Mouse (Mus musculus) lung, embryonic 15.5 days (tissue): ENCODE data around the gene Ccl25. TPM values are rescaled to one million over a fixed set of nuclear protein-coding genes. Genes with fewer than 3 reads are reported as not detected.
"Not testable (repeated sequence)": the region's sequence is repeated elsewhere in the genome, so short reads cannot be mapped to it uniquely, and the experiment has no call there.

Experiments
- ATAC-seq: fragments of 200-750 bp; cut with Nextera tagmentation; 2 replicates; pipeline ENCODE4 v1.8.0; 2017; ENCODE audit warnings: moderate number of reproducible peaks, borderline replicate concordance; ENCODE audit not compliant: low FRiP score, low TSS enrichment; ENCODE audit errors: extremely low read depth
- H3K27ac ChIP-seq: fragments of 300-500 bp; sonication (generic); 2 replicates; pipeline ENCODE4 v1.5.1; 2015; ENCODE audit warnings: moderate library complexity, mild to moderate bottlenecking, inconsistent platforms
- H3K27me3 ChIP-seq: fragments of 300-500 bp; sonication (generic); 2 replicates; pipeline ENCODE4 v1.6.1; 2015; ENCODE audit warnings: inconsistent platforms
- H3K36me3 ChIP-seq: fragments of 300-500 bp; sonication (generic); 2 replicates; pipeline ENCODE4 v1.6.1; 2015; ENCODE audit warnings: inconsistent platforms
- H3K4me1 ChIP-seq: fragments of 300-500 bp; sonication (generic); 2 replicates; pipeline ENCODE4 v1.6.1; 2015; ENCODE audit warnings: inconsistent platforms
- H3K4me2 ChIP-seq: fragments of 300-500 bp; sonication (generic); 2 replicates; pipeline ENCODE4 v1.6.1; 2015; ENCODE audit warnings: inconsistent platforms, mild to moderate bottlenecking, moderate library complexity
- H3K4me3 ChIP-seq: fragments of 300-500 bp; sonication (generic); 2 replicates; pipeline ENCODE4 v1.5.1; 2015; ENCODE audit warnings: mild to moderate bottlenecking, inconsistent platforms
- H3K9ac ChIP-seq: fragments of 300-500 bp; sonication (generic); 2 replicates; pipeline ENCODE4 v1.6.1; 2015; ENCODE audit warnings: inconsistent platforms
- H3K9me3 ChIP-seq: fragments of 300-500 bp; sonication (generic); 2 replicates; pipeline ENCODE4 v1.6.1; 2016; ENCODE audit warnings: inconsistent platforms
- WGBS: fragments of 180-500 bp; shearing (Covaris S2); methylation state at CpG from one replicate; pipeline ENCODE4 v1.1.7; 2015; 5-methylcytosine and 5-hydroxymethylcytosine counted together
- polyA plus RNA-seq: library from polyadenylated mRNA; unstranded; fragments of >200 nt; fragmentation: Nextera tagmentation; extraction: Ambion mirVana; gene quantifications from 2 replicates; pipeline ENCODE4 v1.2.1, GENCODE M21; 2015

The Ccl25 gene
- polyA plus RNA-seq, 1 experiment from 2014 or later, result 30.8 TPM

GRCm38 (mm10) chr8:4372657-4373056, 47.6 kb downstream of the Ccl25 start:
- no peaks in the 10 kb centered on the region for H3K9me3 ChIP-seq
- no peaks in the 10 kb centered on the region for H3K27me3 ChIP-seq
- ATAC-seq, result no peak
- H3K9ac ChIP-seq, result no peak overlapping the region
- H3K4me2 ChIP-seq, result no peak overlapping the region
- no peaks in the 10 kb centered on the region for H3K4me1 ChIP-seq
- no peaks in the 10 kb centered on the region for H3K36me3 ChIP-seq
- H3K4me3 ChIP-seq, result no peak overlapping the region
- 67% methylated on average over 2 of the region's 2 CpGs for WGBS
- H3K27ac ChIP-seq, result no peak overlapping the region

GRCm38 (mm10) chr8:4401442-4401841, 76.4 kb downstream of the Ccl25 start:
- no peaks in the 10 kb centered on the region for H3K9me3 ChIP-seq
- H3K4me2 ChIP-seq, result no peak overlapping the region
- WGBS, result 77% methylated on average over 2 of the region's 2 CpGs
- H3K27ac ChIP-seq, result no peak overlapping the region
- peaks cover 9% of the 10 kb centered on the region; the same call in 1 of the 2 replicates for H3K4me1 ChIP-seq
- H3K9ac ChIP-seq, result no peak overlapping the region
- no peak overlapping the region for H3K4me3 ChIP-seq
- H3K27me3 ChIP-seq, result no peaks in the 10 kb centered on the region
- H3K36me3 ChIP-seq, result no peaks in the 10 kb centered on the region
- no peak for ATAC-seq

GRCm38 (mm10) chr8:4403960-4404879, 79.2 kb downstream of the Ccl25 start:
- Histone ChIP-seq H3K4me1 (peaks cover 9% of the 10 kb centered on the region; the same call in 1 of the 2 replicates), H3K36me3 (no peaks in the 10 kb centered on the region), H3K9me3 (no peaks in the 10 kb centered on the region), H3K4me3 (peak overlapping the region; percentile 41), H3K9ac (peak overlapping the region; percentile 48), H3K27ac (peak overlapping the region; percentile 74), H3K4me2 (peak overlapping the region; percentile 74), H3K27me3 (no peaks in the 10 kb centered on the region)
- WGBS, result 25% methylated on average over 19 of the region's 19 CpGs
- peak; percentile 68 for ATAC-seq

GRCm38 (mm10) chr8:4404880-4405261, 79.9 kb downstream of the Ccl25 start:
- Histone ChIP-seq H3K4me3 (peak overlapping the region; percentile 41), H3K27ac (peak overlapping the region; percentile 74), H3K9me3 (no peaks in the 10 kb centered on the region), H3K36me3 (no peaks in the 10 kb centered on the region), H3K4me1 (peaks cover 9% of the 10 kb centered on the region; the same call in 1 of the 2 replicates), H3K27me3 (no peaks in the 10 kb centered on the region), H3K4me2 (peak overlapping the region; percentile 74), H3K9ac (peak overlapping the region; percentile 48)
- 14% methylated on average over 16 of the region's 16 CpGs for WGBS
- ATAC-seq, result peak; percentile 34; the same call in 1 of the 2 replicates

DNA sequence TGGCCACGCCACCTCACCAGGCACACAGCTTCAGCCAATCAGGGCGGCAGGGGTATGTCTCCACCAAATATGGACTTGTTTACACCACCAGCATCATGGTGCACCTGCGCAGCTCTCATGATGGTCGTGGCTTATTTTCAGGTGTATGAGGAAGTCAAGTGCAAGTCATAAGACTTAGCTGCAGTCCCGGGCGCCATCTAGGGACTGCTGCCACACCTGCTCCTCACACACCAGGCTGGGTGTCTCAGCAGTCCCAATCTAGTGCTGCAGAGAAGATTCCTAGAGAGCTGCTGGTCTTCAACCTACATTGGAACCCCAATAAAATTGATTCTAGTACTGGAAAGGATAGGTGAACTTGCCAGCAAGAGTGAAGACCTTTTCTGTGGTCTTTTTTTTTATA, 83.4 kb downstream of the Ccl25 start:
- not testable (repeated sequence) for H3K27ac ChIP-seq, H3K4me2 ChIP-seq
- 51% methylated on average over 6 of the region's 6 CpGs for WGBS

More for the DNA sequence above, 83.4 kb downstream of the Ccl25 start:
- H3K9ac ChIP-seq, H3K36me3 ChIP-seq, H3K9me3 ChIP-seq, H3K27me3 ChIP-seq, H3K4me3 ChIP-seq, ATAC-seq: not testable (repeated sequence)
- H3K4me1 ChIP-seq, result peaks cover 11% of the 10 kb centered on the region; the same call in 1 of the 2 replicates

Other genes with a start within 250 kb of the Ccl25 start
- gene Cd209f, start 219.4 kb upstream of the Ccl25 start, polyA plus RNA-seq, result not detected in 2 replicates
- gene Cd209g, start 191.1 kb upstream of the Ccl25 start, polyA plus RNA-seq, result not detected in 2 replicates
- 21.3 and 23.5 TPM in 2 replicates for gene Evi5l, start 158.6 kb upstream of the Ccl25 start, polyA plus RNA-seq
- 7.5 TPM in 2 replicates for gene Prr36, start 107.8 kb upstream of the Ccl25 start, polyA plus RNA-seq
- gene Lrrc8e, start 98.4 kb upstream of the Ccl25 start, polyA plus RNA-seq, result 3.8 and 4.2 TPM in 2 replicates
- 29.6 and 31.3 TPM in 2 replicates for gene Map2k7, start 86.5 kb upstream of the Ccl25 start, polyA plus RNA-seq
- gene Gm49320, start 86.3 kb upstream of the Ccl25 start, polyA plus RNA-seq, result 1.4 and 1.5 TPM in 2 replicates
- 2.5 and 3.4 TPM in 2 replicates for gene Tgfbr3l, start 77.0 kb upstream of the Ccl25 start, polyA plus RNA-seq
- 60.8 and 61.6 TPM in 2 replicates for gene Snapc2, start 72.1 kb upstream of the Ccl25 start, polyA plus RNA-seq
- gene Ctxn1, start 65.9 kb upstream of the Ccl25 start, polyA plus RNA-seq, result 75.3 and 75.6 TPM in 2 replicates
- 55.1 and 56.0 TPM in 2 replicates for gene Timm44, start 49.3 kb upstream of the Ccl25 start, polyA plus RNA-seq
- 270 and 272 TPM in 2 replicates for gene Elavl1, start 203 bp downstream of the Ccl25 start, polyA plus RNA-seq
- 25.6 and 31.3 TPM in 2 replicates for gene Cers4, start 167.8 kb downstream of the Ccl25 start, polyA plus RNA-seq